Mouse (Mus musculus) spleen, adult 12 weeks (tissue): ENCODE data around the gene Chid1.
"Not testable (repeated sequence)": the region's sequence is repeated elsewhere in the genome, so short reads cannot be mapped to it uniquely, and the experiment has no call there.

ENCODE experiments used
- DNase-seq: peaks from one replicate; pipeline ENCODE4 v3.0.0; 2022; ENCODE audit warnings: low spot score

Gene Chid1

DNA sequence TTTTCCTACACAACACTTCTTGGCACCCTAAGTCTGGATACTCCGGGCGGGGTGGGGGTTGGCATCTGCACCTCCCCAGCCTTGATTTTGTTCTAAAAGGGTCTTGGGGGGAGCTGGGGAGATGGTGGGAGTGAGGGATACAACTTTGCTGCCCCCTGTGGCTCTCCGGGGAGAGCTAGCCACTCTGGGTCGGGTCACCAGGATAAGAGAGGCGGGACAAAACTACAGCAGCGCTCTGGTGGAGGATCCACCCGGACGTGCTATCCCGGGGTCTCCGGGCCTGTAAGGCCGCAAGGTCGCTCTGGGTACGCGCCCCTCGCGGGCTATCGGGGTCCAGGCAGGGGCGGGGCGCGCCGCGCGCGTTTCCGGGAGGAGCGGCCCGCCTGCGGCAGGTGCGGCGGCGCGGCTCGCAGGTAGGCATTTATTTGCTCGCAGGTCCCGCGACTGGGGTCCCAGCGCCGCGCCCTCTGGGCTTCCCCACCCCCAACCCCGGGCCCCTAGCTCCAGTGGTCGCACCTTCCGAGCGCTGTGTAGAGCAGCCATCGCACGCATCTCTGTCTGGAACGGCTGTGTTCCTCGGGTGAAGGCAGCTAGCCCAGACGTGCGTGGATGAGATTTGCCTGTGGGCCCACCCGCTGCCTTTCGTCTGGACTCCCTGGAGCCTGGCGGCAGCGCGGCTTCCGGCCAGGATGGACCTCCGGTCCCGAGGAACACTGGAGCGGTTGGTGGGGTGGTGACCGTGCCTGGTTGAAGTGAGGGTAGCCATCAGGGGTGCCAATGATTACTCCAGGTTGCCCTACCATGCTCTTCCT lies 77.9 kb downstream of the Chid1 start:
- DNase-seq: no peak

DNA sequence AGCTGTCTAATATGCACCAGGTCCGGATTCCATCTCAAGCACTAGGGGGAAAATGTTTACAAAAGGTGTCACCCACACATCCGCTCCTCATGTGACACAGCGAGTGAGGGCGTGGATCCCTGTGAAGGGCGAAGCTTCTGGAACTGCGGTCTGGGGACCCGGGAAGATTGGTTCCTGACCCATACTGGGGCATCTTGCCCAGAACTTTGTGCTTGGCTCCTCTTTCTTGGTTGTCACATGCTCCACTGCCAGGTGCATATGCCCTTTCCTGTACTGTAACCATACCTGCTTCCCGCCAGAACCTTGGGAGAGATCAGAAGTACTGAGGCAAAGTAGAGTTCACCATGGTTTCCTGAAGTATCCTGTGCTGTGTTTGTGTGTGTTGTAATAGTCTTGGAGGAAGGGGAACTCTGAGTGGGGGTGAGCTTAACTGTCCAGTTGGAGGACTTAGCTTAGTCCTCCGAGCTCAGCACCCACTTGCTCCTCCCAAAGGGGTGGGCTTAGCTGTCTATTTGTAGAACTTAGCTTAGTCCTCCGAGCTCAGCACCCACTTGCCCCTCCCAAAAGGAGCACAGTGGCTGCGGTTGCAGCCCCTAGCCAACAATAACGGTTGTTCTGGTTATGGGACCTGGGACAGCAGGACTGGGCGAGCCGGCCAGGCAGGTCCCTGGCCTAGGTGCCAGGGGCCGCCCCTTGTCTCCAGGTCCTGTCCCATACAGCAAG lies 79.1 kb downstream of the Chid1 start, which contains the start of gene Cracr2b:
TSS of gene Cracr2b (plus strand) at position 704 of the 723 bp plus-strand sequence.
- DNase-seq: no peak

DNA sequence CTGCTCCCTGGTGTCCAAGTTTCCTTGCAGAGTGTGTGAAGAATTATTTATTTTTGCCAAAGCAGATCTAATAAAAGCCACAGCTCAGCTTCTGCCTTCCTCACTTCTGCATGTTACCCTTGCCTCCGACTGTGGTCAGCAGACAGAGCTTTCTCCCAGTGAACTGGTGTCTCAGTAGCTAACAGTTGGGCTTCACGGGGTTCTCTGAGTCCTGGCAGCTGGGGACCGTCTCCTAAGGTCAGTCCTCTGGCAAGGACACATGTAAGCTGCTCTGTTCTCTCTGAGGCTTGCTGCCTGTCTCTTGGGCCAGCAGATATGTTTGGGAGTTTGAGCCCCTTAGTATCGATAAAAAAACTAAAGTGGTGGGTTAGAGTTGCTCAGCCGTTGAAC lies 79.7 kb downstream of the Chid1 start:
- DNase-seq: no peak

DNA sequence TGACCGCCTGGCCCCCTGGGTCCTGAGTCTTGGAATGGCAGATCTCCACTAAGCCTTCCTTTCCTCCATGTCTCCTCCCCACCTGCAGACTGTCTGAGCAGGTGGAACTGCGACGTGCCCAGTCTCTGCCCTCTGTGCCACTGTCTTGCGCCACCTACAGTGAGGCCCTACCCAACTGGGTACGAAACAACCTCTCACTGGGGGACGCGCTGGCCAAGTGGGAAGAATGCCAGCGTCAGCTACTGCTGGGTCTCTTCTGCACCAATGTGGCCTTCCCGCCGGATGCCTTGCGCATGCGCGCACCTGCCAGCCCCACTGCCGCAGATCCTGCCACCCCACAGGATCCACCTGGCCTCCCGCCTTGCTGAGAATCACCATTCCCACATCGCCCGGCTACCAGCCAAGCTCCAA lies 80.4 kb downstream of the Chid1 start:
- DNase-seq: no peak

DNA sequence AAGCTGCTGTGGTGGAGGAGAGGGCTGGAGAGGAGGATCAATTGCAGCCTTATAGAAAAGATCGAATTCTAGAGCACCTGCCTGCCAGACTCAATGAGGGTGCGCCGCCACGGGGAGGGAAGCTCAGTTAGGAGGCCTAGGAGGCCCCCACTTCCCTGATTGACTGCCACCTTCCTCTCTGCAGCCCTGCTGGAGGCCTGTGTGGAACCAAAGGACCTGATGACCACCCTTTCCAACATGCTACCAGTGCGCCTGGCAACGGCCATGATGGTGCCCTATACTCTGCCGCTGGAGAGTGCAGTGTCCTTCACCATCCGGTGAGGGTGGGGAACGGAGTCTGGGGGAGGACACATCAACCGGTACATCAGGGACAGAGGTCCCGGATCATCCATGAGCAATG lies 81.0 kb downstream of the Chid1 start:
- DNase-seq: no peak

DNA sequence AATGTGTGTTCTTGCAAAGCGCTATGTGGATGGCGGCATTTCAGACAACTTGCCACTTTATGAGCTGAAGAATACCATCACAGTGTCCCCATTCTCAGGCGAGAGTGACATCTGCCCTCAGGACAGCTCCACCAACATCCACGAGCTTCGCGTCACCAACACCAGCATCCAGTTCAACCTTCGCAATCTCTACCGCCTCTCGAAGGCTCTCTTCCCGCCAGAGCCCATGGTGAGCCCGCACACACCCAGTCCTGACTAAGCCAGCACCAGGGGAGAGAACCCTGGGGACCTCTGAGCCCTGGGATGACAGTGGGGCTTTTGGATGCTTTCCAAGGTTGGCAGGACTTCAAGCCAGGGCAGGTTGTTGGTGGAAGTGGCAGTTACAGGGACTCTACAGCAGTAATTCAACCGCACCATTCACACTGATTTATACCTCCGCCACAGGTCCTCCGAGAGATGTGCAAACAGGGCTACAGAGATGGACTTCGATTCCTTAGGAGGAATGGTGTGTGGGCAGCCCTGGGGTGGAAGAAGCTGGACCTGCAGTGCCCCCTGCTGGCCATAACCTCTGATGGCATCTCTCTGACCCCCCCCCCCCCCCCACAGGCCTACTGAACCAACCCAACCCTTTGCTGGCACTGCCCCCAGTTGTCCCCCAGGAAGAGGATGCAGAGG lies 81.5 kb downstream of the Chid1 start:
- DNase-seq: no peak

DNA sequence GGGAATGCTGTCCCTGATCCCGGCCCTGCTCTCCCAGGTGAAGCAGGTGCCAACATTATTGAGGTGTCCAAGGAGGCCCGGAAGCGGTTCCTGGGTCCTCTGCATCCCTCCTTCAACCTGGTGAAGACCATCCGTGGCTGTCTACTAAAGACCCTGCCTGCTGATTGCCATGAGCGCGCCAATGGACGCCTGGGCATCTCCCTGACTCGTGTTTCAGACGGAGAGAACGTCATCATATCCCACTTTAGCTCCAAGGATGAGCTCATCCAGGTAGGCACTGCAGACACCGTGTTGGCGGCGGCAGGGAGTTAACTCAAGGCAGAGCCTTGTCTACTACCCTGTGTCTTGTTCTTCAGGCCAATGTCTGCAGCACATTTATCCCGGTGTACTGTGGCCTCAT lies 82.4 kb downstream of the Chid1 start:
- DNase-seq: no peak

DNA sequence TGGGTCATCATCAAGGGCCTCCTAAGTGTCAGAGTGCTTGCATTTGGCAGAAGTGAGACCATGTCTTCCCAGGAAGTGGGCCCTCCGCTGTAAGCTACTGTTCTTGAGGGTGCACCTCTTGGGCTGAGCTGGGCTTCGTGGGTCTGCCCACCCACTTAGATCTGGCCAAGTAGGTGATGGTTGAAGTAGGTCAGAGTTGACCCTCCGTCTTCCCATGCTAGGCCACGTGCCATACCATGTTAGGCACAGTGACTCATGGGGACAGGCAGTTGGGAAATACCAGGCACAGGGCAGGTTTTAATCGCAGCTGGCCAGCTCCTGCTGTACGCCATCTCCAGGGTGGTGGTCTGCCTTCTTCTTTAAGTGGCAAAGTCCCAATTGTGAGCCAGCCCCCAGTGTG lies 82.9 kb downstream of the Chid1 start:
- no peak for DNase-seq

DNA sequence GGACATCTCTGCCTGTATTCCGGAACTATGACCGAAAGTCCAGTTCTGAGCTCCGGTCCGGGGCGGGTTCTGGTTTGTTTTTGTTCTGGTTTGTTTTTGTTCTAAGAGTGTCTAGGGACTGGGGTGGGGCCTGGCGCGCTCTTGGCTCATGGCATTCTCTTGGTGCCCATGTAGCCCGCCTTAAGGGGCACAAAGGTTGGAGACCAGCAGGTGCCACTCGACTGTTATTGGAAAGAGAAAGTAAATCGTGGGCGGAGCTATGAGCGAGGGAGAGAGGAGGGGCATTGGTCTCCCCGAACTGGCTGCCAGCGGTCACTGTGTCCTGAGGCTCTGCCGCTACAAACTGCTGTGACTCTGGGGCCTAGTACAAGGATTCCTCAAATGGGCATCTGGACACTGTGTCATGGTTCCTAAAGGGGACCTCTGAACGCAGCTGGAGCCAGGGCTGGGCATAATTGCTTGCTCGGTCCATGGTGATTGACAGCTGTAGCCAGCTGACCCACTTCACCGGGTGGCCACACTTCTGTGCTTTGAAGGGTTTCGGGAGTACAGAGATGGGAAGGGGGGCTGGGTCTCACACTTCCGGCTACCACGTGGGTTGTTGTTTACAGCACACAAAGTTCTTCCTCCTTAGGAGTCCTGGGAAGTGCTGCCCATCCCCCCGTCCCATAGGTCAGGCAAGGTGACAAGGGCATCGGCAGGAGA lies 83.9 kb downstream of the Chid1 start:
- peak; percentile 68 for DNase-seq

DNA sequence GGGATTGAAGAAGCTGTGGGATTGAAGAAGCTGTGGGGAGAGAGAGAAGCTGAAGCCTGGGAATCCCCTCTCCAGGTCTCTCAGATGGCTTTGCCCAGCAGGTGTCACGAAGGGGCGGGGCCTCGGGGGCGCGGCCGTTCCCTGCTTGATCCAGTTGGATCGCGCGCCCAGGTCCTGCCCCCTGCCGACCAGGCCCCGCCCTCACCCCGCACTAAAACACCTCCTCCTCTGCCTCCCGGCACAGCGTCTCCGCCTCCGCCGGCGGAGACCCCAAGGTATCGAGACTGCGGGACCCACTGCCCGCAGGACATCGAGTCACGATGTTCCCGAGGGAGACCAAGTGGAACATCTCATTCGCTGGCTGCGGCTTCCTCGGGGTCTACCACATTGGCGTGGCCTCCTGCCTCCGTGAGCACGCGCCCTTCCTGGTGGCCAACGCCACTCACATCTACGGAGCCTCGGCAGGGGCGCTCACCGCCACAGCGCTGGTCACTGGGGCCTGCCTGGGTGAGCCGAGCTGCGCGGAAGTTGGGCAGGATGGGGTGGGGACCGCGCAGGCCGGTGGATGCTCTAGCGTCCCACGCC lies 84.6 kb downstream of the Chid1 start, which contains the start of gene Pnpla2:
TSS of gene Pnpla2 (plus strand) at position 232 of the 585 bp plus-strand sequence.
- DNase-seq: peak; percentile 92

DNA sequence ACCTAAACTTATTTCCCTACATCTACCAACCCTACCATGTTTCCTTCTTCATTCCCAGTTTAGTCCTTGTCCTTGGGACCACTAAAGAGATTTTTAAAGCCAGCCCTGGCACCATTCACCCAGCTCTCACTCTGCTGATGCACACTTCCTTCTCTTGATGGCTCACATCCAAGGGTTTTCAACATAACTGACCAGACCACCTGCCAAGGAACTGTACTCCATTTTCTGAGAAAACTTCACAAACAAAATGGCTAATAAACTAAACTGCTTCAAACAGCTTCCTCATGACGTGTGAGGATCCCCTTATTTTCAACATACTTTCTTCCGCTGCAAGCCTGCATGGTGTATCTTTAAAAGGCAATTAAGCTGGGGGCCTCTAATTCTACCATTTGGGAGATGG lies 86.0 kb downstream of the Chid1 start:
- DNase-seq: no peak

DNA sequence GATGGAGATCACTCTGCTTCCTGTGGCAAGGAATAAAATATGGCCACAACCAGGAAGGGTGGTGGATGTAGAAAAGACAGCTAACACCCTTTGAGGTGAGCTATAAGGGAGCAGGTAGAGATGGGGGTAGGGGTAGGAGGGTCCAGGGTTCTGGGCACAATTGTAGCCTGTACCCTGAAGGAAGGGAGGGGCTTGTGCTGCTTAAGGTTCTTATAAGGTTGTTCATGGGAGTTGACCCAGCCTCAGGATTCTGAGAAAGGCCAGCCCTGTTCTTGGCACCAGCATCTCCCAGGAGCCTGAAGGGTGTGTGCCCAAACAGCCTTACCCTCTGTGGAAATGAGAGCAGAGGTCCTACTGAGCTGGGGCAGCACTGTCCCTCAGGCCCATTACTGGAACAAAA lies 87.7 kb downstream of the Chid1 start:
- no peak for DNase-seq

DNA sequence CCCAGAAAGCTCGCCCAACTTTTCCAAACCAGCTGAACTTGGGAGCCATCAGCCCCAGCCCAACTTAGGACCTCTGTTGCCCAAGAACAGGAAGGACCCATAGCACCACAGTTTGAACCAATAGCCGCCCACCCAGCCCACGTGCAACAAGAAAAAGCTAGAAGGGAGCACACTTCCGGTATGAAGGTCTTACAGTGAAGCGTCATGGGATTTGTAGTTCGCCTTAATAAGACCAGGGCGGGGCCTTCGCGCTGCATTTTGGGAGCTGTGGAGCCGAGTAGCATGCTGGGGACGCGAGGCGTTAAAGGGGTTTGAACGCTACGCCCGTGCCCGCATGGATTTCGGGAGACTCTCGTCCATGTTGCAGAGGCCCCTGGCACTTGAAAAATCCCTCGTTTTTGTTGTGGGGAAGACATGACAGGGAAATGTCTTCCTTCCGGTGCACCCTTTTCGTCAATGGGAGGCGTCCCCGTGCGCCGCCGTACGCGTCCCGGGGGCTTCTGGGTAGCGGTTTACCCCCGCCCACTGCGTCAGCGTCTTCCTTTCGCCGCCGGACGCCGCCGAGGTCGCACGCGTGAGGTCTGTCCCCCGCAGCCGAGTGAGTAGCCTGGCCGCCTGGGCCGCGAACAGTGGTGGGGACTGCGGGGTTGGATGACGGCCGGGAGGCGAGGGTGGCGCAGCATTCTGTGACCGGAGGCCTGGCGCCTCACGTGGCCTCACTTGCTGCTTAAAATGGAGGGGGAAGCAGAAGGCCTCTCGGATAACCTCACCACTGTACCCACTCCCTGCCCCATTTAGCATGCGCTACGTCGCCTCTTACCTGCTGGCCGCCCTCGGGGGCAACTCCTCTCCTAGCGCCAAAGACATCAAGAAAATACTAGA lies 92.3 kb downstream of the Chid1 start, which contains the start of gene Rplp2:
TSS of gene Rplp2 (plus strand) at position 261 of the 882 bp plus-strand sequence.
- peak; percentile 93 for DNase-seq

DNA sequence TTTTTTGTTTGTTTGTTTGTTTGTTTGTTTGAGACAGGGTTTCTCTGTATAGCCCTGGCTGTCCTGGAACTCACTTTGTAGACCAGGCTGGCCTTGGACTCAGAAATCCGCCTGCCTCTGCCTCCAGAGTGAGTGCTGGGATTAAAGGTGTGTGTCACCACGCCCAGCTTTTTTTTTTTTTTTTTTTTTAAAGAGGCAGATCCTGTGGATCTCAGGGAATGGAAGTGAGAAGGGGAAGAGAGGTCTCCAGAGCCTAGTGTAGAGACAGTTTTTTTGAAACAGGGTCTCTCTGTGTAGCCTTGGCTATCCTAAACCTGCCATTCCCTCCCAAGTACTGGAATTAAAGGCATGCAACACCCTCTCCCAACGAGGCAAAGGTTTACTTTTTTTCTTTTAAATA lies 93.3 kb downstream of the Chid1 start:
- DNase-seq: not testable (repeated sequence)

DNA sequence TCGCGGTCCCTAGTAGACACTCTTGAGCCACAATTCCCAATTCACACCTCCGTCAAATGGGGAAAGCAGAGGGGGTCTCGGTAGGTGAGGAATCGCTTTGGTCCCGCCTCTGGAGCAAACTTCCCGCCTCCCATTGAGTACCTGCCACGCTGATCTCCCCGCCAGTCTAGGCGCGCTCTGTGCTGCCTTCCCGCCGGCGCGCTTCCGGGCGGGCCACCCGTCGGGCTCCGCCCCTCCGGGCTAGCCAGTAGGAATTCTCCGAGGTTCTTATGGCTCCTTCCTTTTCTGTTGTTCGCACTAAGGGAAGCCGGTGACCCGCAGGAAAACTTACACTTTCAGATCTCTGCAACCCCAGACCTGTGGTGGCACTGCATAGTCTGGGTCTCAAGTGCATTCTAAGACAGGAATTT lies 95.8 kb downstream of the Chid1 start, which contains the start of gene Pidd1:
TSS of gene Pidd1 (minus strand) at position 198 of the 410 bp plus-strand sequence.
- DNase-seq: peak; percentile 62
